Mouse (Mus musculus) forebrain, embryonic 11.5 days (tissue): ENCODE measurements at regions not wholly inside any gene's neighbourhood (a gene's known extent, or its start where the extent isn't known, plus 50 kb on each side); places are given as distances from the start of the nearest gene placed in this dataset.

ENCODE experiments used
- ATAC-seq: fragments of 200-750 bp; cut with Nextera tagmentation; replicated peaks from 2 replicates; pipeline ENCODE4 v1.8.0; 2017; ENCODE audit warnings: moderate TSS enrichment; ENCODE audit not compliant: low FRiP score
- DNase-seq: peaks from one replicate; pipeline ENCODE4 v3.0.0-alpha.2; 2017; ENCODE audit warnings: low spot score
- H3K27ac ChIP-seq: fragments of 300-500 bp; sonication (generic); 2 replicates; pipeline ENCODE4 v1.5.1; 2014; ENCODE audit warnings: low read depth, low read length
- H3K27me3 ChIP-seq: fragments of 300-500 bp; sonication (generic); 2 replicates; pipeline ENCODE4 v1.6.1; 2014; ENCODE audit warnings: mild to moderate bottlenecking, low read length, mixed read lengths; ENCODE audit not compliant: control insufficient read depth, insufficient read depth
- H3K36me3 ChIP-seq: fragments of 300-500 bp; sonication (generic); 2 replicates; pipeline ENCODE4 v1.6.1; 2014; ENCODE audit warnings: mild to moderate bottlenecking, low read length, moderate library complexity, mixed read lengths; ENCODE audit not compliant: control insufficient read depth, insufficient read depth
- H3K4me1 ChIP-seq: fragments of 300-500 bp; sonication (generic); replicated peaks from 2 replicates; pipeline ENCODE4 v1.6.1; 2014; ENCODE audit warnings: low read length, mixed read lengths; ENCODE audit not compliant: control insufficient read depth, insufficient read depth
- H3K4me2 ChIP-seq: fragments of 300-500 bp; sonication (generic); 2 replicates; pipeline ENCODE4 v1.6.1; 2014; ENCODE audit warnings: low read depth, mild to moderate bottlenecking, low read length, moderate library complexity, mixed read lengths; ENCODE audit not compliant: severe bottlenecking
- H3K4me3 ChIP-seq: fragments of 300-500 bp; sonication (generic); 2 replicates; pipeline ENCODE4 v1.5.1; 2014; ENCODE audit warnings: low read depth, low read length
- H3K9ac ChIP-seq: fragments of 300-500 bp; sonication (generic); 2 replicates; pipeline ENCODE4 v1.6.1; 2014; ENCODE audit warnings: low read length
- H3K9me3 ChIP-seq: fragments of 300-500 bp; sonication (generic); 2 replicates; pipeline ENCODE4 v1.6.1; 2016; ENCODE audit warnings: low read length, mixed read lengths; ENCODE audit not compliant: control insufficient read depth
- WGBS: fragments of 180-500 bp; shearing (Covaris S2); extraction: QIAGEN DNeasy Blood & Tissue Kit; methylation state at CpG from one replicate; pipeline ENCODE4 v1.1.7; 2014; 5-methylcytosine and 5-hydroxymethylcytosine counted together

DNA sequence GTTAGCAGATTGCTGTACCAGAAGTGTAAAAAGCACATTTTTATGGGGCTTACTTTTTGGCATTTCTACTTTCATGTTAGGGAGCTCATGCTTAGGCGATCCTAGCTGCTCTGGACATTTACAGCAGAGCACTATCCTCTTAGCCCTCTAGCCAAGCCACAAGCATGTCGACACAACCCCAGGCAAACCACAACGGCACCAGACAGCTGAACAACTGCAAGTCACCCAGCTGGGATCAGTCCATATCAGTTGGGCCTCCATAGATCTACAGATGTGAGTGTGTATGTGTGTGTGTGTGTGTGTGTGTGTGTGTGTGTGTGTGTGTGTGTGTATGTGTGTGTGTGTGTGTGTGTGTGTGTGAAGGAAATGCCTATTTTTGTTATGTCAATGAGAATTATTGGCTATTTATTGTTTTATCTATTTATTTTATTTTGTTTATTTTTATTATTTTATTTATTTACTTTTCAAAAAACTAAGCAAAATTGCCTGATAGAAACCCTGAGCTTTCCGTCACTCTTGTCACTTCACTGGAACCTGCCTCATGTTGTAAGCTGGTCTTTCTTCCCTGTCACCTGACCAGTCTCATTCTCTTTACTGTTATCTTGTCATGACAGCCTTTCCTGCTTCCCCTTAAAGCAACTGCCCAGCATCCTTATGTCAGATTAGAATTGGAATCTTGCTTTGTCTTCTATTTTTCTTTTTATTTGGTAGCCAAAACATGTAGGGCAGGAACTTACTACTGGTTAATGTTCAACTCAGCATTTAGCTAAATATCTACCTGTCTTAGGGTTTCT, 208.2 kb downstream of the Mex3b start:
- WGBS: 92% methylated on average over 4 of the region's 4 CpGs
- no peak for ATAC-seq

DNA sequence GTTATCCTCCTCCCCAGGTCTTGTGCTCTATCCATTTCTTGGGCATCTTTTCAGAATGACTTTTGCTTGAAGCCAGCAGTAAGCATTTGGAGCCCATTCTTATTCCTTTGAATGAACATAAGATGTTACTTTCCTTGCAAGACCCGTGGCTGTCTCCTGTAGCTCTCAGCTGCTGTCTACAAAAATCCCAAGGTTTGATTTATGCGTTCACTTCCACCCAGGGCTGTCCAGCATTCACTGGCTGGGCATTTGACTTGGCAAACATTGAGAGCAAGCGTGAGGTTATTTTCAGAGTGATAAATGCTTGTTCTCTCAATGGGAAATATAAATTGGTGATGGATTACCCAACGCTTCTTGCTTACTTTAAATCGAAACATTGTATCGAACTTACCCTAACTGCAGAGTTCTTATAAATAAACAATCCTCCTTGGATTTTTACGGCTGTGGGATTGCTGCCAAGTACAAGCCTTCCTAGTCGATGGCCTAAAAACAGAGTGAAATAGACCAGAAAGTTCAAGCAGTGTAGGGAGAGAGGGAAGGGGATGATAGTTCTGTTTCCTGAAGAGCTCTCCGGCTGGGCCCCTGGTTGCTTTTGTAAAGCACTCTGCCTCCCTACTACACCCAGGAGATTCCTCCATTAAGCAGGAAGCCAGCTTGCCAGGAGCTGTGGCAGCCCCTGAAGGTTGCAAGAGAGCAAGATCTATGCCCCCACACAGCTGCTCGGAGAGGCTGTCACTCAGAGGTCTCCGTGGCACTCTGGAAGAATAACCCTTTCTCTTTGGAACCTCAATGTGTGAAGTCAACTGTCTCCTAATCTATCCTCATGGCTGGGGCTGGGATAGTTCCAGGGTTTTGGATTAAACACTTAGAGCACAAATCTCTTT, 210.1 kb downstream of the Mex3b start:
- H3K4me3 ChIP-seq: no peak overlapping the region
- H3K9ac ChIP-seq: peak overlapping the region; percentile 3; the same call in 1 of the 2 replicates
- H3K4me1 ChIP-seq: peaks cover 10% of the 10 kb centered on the region; the same call in 1 of the 2 replicates
- H3K27me3 ChIP-seq: 0 out of 2 replicates have a peak, but pooled peaks cover 2% of the 10 kb centered on the region
- DNase-seq (no peak), ATAC-seq (peak; percentile 85)
- no peaks in the 10 kb centered on the region for H3K9me3 ChIP-seq
- WGBS: 39% methylated on average over 11 of the region's 11 CpGs
- peak overlapping the region; percentile 58; the same call in 1 of the 2 replicates for H3K27ac ChIP-seq
- no peaks in the 10 kb centered on the region for H3K36me3 ChIP-seq
- no peak overlapping the region for H3K4me2 ChIP-seq

More for the DNA sequence above, 208.2 kb downstream of the Mex3b start:
- no peak overlapping the region for H3K4me3 ChIP-seq
- no peak overlapping the region for H3K9ac ChIP-seq
- peaks cover 10% of the 10 kb centered on the region; the same call in 1 of the 2 replicates for H3K4me1 ChIP-seq
- H3K27me3 ChIP-seq: 0 out of 2 replicates have a peak, but pooled peaks cover 2% of the 10 kb centered on the region
- H3K36me3 ChIP-seq: no peaks in the 10 kb centered on the region
- H3K4me2 ChIP-seq: no peak overlapping the region
- no peak overlapping the region for H3K27ac ChIP-seq
- H3K9me3 ChIP-seq: no peaks in the 10 kb centered on the region
- no peak for DNase-seq

DNA sequence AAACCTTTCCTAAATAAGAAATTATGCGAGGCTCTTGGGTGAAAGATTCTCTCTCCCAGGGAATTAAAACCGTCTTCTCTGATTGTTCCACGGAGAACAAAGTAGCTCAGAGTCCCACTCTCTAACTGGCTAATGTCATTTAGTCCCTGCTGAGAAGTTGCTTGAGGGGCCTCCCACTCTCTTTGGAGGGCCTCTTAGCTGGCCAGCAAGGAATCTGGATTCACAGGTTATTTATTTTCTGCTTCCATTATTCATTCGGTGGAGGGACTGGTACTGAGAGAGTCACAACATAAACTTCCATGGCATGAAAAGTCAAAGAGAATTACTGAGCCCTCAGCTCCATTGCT, 210.8 kb downstream of the Mex3b start:
- Histone ChIP-seq H3K4me3 (no peak overlapping the region), H3K9ac (no peak overlapping the region), H3K9me3 (no peaks in the 10 kb centered on the region), H3K4me1 (peaks cover 10% of the 10 kb centered on the region; the same call in 1 of the 2 replicates), H3K27me3 (0 out of 2 replicates have a peak, but pooled peaks cover 2% of the 10 kb centered on the region), H3K4me2 (no peak overlapping the region), H3K36me3 (no peaks in the 10 kb centered on the region), H3K27ac (peak overlapping the region; percentile 58; the same call in 1 of the 2 replicates)
- WGBS: 4% methylated on average over 4 of the region's 4 CpGs
- DNase-seq: no peak
- ATAC-seq: peak; percentile 75

DNA sequence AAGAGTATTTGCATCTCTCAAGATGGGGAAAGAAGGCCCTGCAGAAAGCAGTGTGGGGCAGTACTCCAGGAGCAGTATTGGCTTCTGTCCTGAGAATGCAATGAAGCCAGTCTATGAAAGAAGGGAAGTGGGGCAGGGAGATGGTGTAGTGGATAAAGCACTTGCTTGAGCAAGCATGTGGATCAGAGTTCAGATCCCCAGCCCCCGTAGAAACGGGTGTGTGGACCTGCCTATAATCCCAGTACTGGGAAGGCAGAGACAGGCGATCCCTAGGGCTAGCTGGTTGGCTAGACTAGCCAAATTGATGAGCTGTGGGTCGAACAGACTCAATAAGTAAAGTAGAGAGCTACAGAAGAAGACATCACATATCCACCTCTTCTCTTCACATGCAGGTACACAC, 211.6 kb downstream of the Mex3b start:
- ATAC-seq (no peak), DNase-seq (no peak)
- WGBS: 78% methylated on average over 4 of the region's 4 CpGs
- no peaks in the 10 kb centered on the region for H3K9me3 ChIP-seq
- H3K4me1 ChIP-seq: peaks cover 10% of the 10 kb centered on the region; the same call in 1 of the 2 replicates
- H3K9ac ChIP-seq: no peak overlapping the region
- H3K4me3 ChIP-seq: no peak overlapping the region
- no peaks in the 10 kb centered on the region for H3K36me3 ChIP-seq
- no peak overlapping the region for H3K4me2 ChIP-seq
- H3K27me3 ChIP-seq: 0 out of 2 replicates have a peak, but pooled peaks cover 2% of the 10 kb centered on the region
- no peak overlapping the region for H3K27ac ChIP-seq

DNA sequence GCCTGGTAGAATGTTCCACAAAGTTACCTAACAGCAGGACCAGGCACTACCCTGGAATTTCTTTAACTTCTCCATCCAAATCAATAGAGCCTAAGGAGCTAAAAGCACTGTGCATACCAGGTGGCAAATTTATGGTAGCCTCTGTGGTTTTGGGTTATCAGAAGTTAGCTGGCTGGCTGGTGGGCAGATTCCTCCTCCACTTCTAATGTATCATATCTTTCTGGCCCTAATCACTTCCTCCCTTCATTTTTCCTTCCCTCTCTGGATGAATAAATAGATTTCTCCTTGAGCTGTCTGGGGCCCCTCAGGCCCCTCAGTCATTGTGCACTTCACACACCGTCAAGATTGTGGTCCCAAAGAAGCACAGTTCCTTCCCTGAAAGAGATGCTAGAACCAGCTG, 212.7 kb downstream of the Mex3b start:
- H3K4me1 ChIP-seq: peaks cover 10% of the 10 kb centered on the region; the same call in 1 of the 2 replicates
- ATAC-seq: no peak
- H3K27ac ChIP-seq: no peak overlapping the region
- no peaks in the 10 kb centered on the region for H3K9me3 ChIP-seq
- no peak overlapping the region for H3K9ac ChIP-seq
- WGBS: 82% methylated on average over 1 of the region's 1 CpGs
- no peak overlapping the region for H3K4me3 ChIP-seq
- DNase-seq: no peak
- H3K4me2 ChIP-seq: no peak overlapping the region
- H3K27me3 ChIP-seq: 0 out of 2 replicates have a peak, but pooled peaks cover 2% of the 10 kb centered on the region
- H3K36me3 ChIP-seq: no peaks in the 10 kb centered on the region

DNA sequence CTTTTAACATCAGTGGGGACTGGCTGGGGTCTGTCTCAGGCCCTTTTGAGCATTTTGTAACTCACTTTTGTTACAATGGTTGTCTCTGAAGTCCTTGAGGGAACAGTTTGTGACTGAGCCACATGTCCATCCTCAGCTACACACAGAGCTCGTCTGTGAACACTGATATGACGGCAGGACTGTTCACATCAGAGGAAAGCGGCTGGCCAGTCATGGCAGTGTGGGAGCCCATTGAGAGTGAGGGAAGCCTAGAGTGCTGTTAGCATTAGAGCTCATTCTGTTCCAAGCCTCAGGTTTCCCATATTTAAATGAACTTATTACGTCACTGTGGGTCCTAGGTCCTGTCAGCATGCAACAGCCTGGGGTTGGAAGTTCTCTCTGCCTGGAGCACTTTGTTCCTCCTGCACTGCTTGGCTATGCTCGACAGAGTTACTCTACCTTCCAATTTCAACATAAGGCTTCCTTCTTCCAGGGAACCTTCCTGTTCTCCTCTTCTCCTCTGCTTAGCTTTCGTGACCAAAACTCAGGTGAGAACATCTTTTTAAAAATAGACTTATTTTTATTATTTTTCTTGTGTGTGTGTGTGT, 217.5 kb downstream of the Mex3b start:
- Histone ChIP-seq H3K27me3 (no peaks in the 10 kb centered on the region), H3K36me3 (no peaks in the 10 kb centered on the region), H3K4me3 (no peak overlapping the region), H3K4me1 (peaks cover 11% of the 10 kb centered on the region; the same call in 1 of the 2 replicates), H3K27ac (no peak overlapping the region), H3K4me2 (no peak overlapping the region), H3K9ac (no peak overlapping the region), H3K9me3 (no peaks in the 10 kb centered on the region)
- ATAC-seq (no peak), DNase-seq (no peak)
- 81% methylated on average over 6 of the region's 6 CpGs for WGBS

DNA sequence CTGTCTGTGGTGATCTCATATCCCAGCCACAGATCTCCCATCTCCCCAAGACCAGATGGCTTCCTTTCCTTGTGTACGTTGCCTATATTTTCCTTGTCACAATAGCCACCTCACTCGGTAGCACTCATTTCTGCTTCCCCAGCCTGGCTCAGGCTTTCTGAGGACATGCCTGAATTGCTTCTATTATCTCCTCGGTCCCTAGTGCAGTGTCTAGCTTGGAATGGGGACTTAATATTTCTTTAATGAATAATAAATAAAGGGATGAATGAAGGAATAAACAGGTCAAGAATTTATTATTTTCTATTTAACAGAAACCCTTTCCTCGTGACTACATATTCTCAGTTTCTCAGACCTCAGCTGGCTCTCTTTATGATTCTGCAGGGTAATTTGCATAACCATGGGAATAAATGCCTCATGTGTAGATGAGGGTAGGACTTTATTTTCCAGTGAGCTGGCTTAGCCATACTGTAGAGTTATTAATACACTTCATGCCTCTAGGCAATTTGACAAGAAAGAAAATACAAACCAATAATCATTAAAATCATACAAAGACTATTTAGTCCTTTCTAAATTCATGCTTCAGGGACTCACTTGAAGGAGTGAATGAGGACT, 218.5 kb downstream of the Mex3b start:
- no peak overlapping the region for H3K9ac ChIP-seq
- H3K27ac ChIP-seq: no peak overlapping the region
- DNase-seq (no peak), ATAC-seq (no peak)
- H3K4me1 ChIP-seq: peaks cover 12% of the 10 kb centered on the region; the same call in 1 of the 2 replicates
- H3K36me3 ChIP-seq: no peaks in the 10 kb centered on the region
- H3K4me2 ChIP-seq: no peak overlapping the region
- no peaks in the 10 kb centered on the region for H3K9me3 ChIP-seq
- H3K4me3 ChIP-seq: no peak overlapping the region
- no peaks in the 10 kb centered on the region for H3K27me3 ChIP-seq
- WGBS: 52% methylated on average over 4 of the region's 4 CpGs

DNA sequence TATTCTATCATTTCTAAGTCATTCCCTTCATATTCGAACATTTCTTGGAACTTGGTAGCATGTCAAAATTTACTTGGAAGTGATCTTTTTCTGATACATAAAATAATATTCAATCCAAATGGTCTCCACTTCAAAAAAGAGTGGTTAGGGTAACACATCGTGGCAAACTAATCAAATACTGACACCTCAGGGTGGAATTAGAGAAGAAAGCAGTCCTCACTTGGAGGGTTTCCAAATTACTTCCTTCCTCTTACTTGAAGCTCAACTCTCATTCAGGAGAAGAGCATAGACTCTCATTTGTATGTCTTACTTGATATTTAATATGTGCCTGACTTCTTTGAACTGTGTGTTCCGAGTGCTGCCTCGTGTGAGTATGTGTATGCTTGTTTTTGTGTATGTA, 220.3 kb downstream of the Mex3b start:
- H3K4me2 ChIP-seq: no peak overlapping the region
- no peak for DNase-seq
- no peak overlapping the region for H3K4me3 ChIP-seq
- 86% methylated on average over 4 of the region's 4 CpGs for WGBS
- no peaks in the 10 kb centered on the region for H3K27me3 ChIP-seq
- no peak for ATAC-seq
- no peaks in the 10 kb centered on the region for H3K9me3 ChIP-seq
- H3K36me3 ChIP-seq: no peaks in the 10 kb centered on the region
- no peak overlapping the region for H3K9ac ChIP-seq
- no peak overlapping the region for H3K27ac ChIP-seq
- peaks cover 12% of the 10 kb centered on the region; the same call in 1 of the 2 replicates for H3K4me1 ChIP-seq
